Mouse (Mus musculus) olfactory bulb, adult 2 months (tissue): ENCODE measurements around the gene Cux2.

Experiments
- CTCF ChIP-seq: fragments of 200-500 bp; IDR thresholded peaks from 2 replicates; pipeline ENCODE4 v1.5.1; 2012; ENCODE audit warnings: low read depth, mild to moderate bottlenecking, low read length, moderate library complexity; ENCODE audit not compliant: insufficient read depth
- POLR2A ChIP-seq: fragments of 200-500 bp; IDR thresholded peaks from 2 replicates; pipeline ENCODE4 v1.6.1; 2012; ENCODE audit warnings: mild to moderate bottlenecking, low read depth, low read length, moderate library complexity; ENCODE audit not compliant: insufficient read depth

- TF ChIP-seq CTCF = no peak
- TF ChIP-seq POLR2A = no peak
These were observed 225.8 kb downstream of the Cux2 start for GRCm38 (mm10) chr5:121824121-121824520.
